Comparison of ENCODE assay signal across 1 mouse cellular context in the genomic region with DNA sequence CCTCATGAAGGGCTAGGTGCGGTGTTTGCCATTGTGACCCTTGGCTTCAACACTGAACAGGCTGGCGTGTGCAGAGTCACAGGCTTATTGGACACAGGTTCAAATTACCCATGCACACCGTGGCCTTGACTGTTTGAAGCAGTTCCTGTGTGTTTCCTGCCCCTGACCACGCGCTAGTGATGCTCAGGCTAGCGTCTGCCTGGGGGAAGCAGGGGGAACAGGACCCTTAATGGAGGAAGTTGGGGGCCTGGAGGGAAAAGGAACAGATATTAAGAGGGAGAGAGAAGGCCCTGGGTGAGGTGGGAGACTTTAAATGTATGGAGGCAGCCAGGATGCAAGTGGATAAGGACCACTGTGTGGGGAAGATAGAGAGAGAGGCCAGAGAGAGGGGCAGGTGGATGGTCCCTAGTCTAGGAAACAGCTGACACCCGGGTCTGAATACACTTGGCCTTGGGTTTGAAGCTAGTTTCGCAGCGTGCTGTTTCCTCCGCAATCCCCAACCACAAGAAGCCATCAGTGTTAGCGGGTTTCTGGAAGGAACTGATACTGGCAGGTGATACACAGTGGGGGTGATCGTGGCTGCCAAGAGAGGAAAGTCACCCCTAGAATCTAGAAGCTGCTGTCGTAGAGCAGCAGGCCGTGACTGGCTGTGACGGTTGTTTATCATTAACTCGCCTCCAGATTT.
A peak's percentile ranks its signal among the peaks of the same experiment; 100 is the strongest.
TF ChIP-seq lines count a peak whose summit lies in the region.

No protein-coding gene starts in this region.

TF ChIP-seq in CH12.LX, 34 proteins besides CTCF, POLR2A, EP300 and RAD21 (continued from another document):
- TF ChIP-seq USF2 (conservative IDR thresholded peaks at IDR 0.05; ENCODE audit: low read depth, low read length) (no peak), GABPA (IDR thresholded peaks at IDR 0.05; ENCODE audit: insufficient replicate concordance, low read depth, low read length) (no peak), IRF4 (IDR thresholded peaks at IDR 0.05; ENCODE audit: low read depth, low read length) (peak; percentile 98), E2F4 (IDR thresholded peaks at IDR 0.05; ENCODE audit: insufficient replicate concordance, low read depth, low read length) (peak; percentile 83; the same call in 1 of the 2 replicates), MYC (IDR thresholded peaks at IDR 0.05; ENCODE audit: low read depth, low read length) (peak; percentile 95), MXI1 (IDR thresholded peaks at IDR 0.05; ENCODE audit: low read depth, low read length) (peak; percentile 64; the same call in 1 of the 2 replicates)
TF ChIP-seq in CH12.LX: peak in this region for 25.
